Mouse (Mus musculus): Measurements from ENCODE around the gene Adam12.

Adam12 gene

DNA sequence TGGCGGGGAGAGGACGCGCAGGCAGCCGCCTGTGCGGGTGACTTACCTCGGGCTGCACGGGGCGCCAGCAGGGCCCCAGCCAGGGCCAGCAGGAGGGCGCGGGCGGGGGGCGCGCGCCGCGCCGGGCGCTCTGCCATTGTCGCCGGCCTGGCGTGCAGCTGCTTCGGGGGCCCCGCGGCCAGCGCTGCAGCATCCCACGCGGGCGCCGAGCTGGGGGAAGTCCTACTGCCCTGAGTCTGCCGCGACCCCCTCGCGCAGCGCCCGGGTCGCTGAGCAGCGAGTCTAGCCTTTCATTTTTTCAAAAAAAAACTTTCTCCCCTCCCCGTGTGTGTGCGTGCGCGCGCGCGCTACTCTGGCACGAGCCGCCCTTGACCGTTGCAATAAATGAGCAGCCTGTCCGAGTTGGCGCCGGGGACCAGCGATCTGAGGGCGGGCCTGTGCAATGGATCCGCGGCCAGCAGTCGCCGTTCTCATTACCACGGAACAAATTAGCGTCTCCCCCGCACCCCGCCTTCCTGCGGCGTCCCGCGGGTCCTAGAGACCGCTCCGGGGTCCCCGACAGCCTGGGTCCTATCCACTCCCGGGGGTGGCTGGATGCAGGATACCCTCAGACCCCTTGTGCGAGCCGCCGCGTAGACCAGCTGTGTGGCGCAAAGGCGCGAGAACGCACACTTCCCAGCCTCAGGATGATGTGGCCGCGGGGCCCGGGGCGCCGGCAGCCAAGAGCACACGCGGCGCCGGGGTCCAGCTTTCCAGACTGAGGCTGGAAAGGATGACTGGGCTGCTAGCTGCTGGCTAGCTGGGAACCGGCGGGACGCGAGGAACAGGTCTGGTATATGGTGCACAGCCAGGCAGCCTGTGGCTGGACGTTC, 7.0 kb downstream of the Adam12 start:
- peak; percentile 88 for DNase-seq

- DNase-seq = no peak
Measured at GRCm38 (mm10) chr7:134224421-134224740, 7.6 kb downstream of the Adam12 start.

GRCm38 (mm10) chr7:134223444-134224161, 8.3 kb downstream of the Adam12 start:
- peak; percentile 92 for DNase-seq

GRCm38 (mm10) chr7:134207956-134208355, 24.0 kb downstream of the Adam12 start:
- no peak for DNase-seq

DNA sequence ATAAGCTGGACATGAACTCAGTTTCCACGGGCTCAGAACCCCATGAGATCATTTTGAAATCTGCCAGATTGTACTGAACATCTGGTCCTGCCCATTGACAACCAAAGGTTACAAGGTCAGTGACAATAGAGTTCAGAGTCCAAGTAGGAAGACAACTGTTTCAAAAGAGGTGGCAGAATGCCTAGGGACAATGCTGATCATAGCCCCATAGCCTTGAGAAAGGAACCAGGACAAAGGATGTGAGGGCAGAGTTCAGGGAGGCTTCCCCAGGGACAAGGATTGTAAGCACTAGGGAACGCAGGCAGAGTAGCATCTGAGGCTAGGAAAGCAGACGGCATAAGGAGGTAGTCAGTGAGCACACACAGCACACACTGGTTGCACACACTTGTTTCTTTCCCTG, 38.9 kb downstream of the Adam12 start:
- no peak for DNase-seq

GRCm38 (mm10) chr7:134190101-134190500, 41.8 kb downstream of the Adam12 start:
- DNase-seq = no peak

DNA sequence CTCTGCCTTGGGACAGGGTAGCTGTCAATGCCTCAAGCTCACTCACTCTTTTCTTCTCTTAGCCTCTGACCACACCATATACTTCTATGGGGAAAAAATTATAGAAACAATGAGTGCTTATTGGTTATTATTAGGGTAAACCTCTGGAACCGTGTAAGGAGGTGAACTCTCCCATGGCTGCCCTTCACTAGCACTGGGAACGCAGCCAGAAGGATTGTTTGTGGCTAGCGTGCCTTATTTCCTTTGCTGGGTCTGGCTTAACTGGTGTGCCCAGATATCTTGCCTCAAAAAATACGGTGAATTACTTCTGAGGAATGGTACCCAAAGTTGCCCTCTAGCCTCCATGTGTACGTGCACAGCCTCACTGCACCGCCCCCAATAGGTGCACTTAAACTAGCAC, 43.4 kb downstream of the Adam12 start:
- peak; percentile 54 for DNase-seq

- DNase-seq = no peak
Measured at GRCm38 (mm10) chr7:134187946-134188345, 44.0 kb downstream of the Adam12 start.

- no peak for DNase-seq
Measured at GRCm38 (mm10) chr7:134186497-134186896, 45.4 kb downstream of the Adam12 start.

- no peak for DNase-seq
Measured at GRCm38 (mm10) chr7:134185751-134186150, 46.2 kb downstream of the Adam12 start.

GRCm38 (mm10) chr7:134181717-134182116, 50.2 kb downstream of the Adam12 start:
- DNase-seq = no peak

DNA sequence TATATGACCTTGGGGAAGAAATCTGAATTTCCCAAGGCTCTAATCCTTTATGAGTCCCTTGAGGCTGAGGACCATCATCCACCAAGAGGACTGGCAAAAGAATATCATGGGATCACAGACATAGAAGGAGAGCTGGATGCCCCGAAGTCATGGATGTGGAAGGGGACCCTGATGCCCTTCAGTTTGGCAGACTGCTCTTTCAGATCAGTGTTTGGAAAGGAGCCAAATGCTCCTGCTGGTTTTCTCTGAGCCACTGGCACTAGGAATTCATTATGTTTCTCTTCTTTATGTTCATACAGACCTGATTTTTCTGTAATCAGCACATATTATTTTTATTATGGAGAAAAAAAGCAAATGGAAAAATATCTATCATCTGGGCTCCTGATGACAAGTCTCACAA, 50.9 kb downstream of the Adam12 start:
- no peak for DNase-seq

DNA sequence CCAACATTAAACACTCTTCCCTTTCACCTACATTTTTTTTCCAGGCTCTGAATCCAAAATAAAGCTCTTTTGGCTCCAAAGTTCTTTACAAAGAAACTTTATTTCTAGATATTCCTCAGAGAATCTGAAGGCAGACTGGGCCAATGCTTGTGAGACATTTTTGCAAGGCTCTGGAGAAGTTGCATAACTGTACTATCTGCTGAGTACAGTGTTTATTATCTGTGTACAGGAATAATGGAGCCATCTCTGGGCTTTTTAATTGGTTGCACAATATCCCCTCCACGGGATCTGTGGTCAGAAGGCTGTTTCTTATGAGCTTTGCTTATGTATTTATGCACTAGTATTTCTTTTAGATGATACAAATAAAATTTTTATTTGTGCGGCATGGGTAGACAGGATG, 54.9 kb downstream of the Adam12 start:
- DNase-seq = no peak

GRCm38 (mm10) chr7:134175201-134175600, 56.7 kb downstream of the Adam12 start:
- no peak for DNase-seq

DNA sequence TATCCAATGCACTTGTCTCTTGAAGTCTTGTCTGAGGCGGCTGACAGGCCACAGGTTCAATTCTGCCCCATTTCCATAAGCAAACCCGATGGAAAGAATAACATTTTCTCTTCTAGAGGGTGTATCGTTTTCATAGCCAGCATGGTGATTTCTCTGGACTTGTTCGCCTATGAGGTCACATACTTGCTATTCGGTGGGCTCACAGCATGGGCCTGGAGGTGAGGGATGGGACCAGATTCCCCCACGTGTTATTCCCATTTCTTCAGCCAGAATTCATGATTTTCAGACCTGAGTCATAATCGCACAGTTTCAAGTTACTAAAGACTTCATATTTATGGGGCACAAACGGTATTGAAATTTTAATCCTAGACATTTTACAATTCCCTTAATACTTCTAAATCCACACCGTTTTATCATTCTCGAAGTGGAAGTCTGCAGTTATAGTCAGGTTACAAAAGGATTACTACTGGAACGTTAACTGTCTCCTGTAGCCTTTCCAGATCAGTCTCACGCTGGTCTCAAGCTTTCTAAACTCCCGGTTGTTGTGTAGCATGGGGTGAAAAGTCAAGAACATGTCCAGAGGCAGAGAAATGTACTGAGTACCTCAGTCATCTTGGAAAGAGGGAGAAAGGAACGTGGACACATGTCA, 58.4 kb downstream of the Adam12 start:
- DNase-seq = no peak

GRCm38 (mm10) chr7:134170180-134170910, 61.6 kb downstream of the Adam12 start:
- DNase-seq = no peak

- no peak for DNase-seq
Measured at GRCm38 (mm10) chr7:134169780-134170179, 62.2 kb downstream of the Adam12 start.

DNA sequence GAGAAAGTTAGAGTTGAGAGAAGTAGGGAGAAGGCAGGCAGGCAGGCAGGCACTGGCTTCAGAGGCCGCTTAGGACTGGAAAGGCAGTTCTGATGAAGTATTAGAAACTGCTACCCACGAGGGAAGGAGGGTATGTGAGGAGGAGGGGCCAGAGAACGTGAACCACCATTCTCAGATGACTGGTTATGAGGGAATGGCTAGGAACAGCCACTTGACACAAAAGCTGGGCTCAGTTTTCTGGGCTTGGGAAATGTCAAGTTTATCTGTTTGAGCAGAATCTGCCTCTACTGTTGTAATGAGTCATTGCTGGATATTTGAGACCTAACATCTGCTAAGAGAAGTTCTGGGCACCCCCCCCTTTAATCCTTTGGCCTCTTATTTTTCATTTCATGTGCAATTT, 64.4 kb downstream of the Adam12 start:
- DNase-seq = peak; percentile 46

GRCm38 (mm10) chr7:134163751-134164150, 68.2 kb downstream of the Adam12 start:
- no peak for DNase-seq

- DNase-seq = peak; percentile 56
Measured at GRCm38 (mm10) chr7:134162886-134163285, 69.1 kb downstream of the Adam12 start.

DNA sequence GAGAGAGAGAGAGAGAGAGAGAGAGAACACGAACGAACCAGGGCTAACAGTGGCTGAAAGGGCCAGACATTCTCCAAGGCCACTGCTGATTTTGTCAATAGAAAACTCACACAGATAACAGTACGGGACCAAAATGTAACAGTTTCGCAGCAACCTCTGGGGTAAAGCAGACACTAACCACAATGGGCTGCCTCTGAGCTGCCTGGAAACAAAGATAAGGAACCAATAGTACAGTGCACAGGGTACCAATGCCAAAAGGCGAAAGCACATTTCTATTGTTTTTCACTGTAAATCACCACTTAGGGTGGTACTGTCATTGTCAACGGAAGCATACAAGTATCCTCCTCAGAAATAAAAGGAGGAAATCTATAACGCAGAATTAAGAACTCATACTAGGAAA, 72.3 kb downstream of the Adam12 start:
- no peak for DNase-seq

GRCm38 (mm10) chr7:134151330-134151729, 80.6 kb downstream of the Adam12 start:
- no peak for DNase-seq

DNA sequence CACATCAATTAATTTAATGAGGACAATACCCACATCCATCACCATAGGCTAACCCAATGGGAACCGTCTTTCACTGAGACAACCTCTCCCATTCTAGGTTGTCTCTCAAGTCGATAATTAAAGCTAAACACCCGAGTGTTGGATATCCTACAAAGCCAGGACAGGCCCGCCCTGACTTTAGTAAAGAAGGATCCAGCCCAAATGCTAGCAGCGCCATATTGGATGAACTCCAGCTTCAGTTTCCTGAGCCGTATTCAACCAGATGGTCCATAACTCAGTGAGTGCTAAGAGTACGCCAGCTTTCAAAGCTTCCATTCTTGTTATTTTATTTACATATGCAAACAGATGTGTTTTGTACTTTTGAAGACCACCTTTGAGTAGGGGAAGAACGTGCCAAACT, 81.6 kb downstream of the Adam12 start:
- peak; percentile 35 for DNase-seq
